8 mouse cellular contexts compared by ENCODE assay signal in genomic region chr15:77306547-77307261, GRCm38 (mm10). TPM values are rescaled to one million over a fixed set of nuclear protein-coding genes. Genes with fewer than 3 reads are reported as not detected.
DNase-seq lines count a peak whose midpoint lies in the region; ATAC-seq and TF ChIP-seq lines count a peak whose summit lies in the region.

TSS of gene Rbfox2 (minus strand) at chr15:77307004.

- H3K36me3 ChIP-seq in lung, embryonic 14.5 days (ENCODE audit: insufficient read depth), result no peaks in the 10 kb centered on the region

- peak; percentile 90 for ATAC-seq in frontal cortex, adult (ENCODE audit: low TSS enrichment)
- peak; percentile 77 to 82 for ATAC-seq in hematopoietic stem cell, adult 5-6 weeks (replicated peaks in 1 of 2; ENCODE audit: insufficient read depth in 1 of 2, low FRiP score in 2 of 2, low TSS enrichment in 1 of 2, low read depth in 1 of 2, poor library complexity in 2 of 2, severe bottlenecking in 2 of 2)
- peak; percentile 95 for ATAC-seq in lung, embryonic 14.5 days (ENCODE audit: insufficient read depth)

- peak; percentile 99 for DNase-seq in MN1 (ENCODE audit: low spot score)
- DNase-seq in cerebellum, adult 18-20 months, result peak; percentile 93 to 96
- peak; percentile 88 to 92 for DNase-seq in layer of hippocampus, adult 8-10 months (ENCODE audit: low spot score in 2 of 2)
- DNase-seq in lung, embryonic 14.5 days, result peak; percentile 98
- peak; percentile 90 for DNase-seq in ovary, postnatal 14 days (ENCODE audit: low spot score)
- peak; percentile 43 for DNase-seq in thymus, postnatal 25 days

- under 1% methylated on average over 90 of the region's 90 CpGs for WGBS in lung, embryonic 14.5 days

- H3K9me3 ChIP-seq in lung, embryonic 14.5 days (ENCODE audit: low read depth, low read length), result no peaks in the 10 kb centered on the region

- peak within 1 kb of the TSS; percentile 87 for H3K4me2 ChIP-seq in lung, embryonic 14.5 days

- no peaks in the 10 kb centered on the region for H3K27me3 ChIP-seq in lung, embryonic 14.5 days (ENCODE audit: insufficient read depth, low read length)

- H3K4me1 ChIP-seq in lung, embryonic 14.5 days (ENCODE audit: insufficient read depth), result peaks cover 24% of the 10 kb centered on the region

- H3K27ac ChIP-seq in lung, embryonic 14.5 days (ENCODE audit: low read depth), result peak within 1 kb of the TSS; percentile 98

- peak within 1 kb of the TSS; percentile 93 for H3K4me3 ChIP-seq in lung, embryonic 14.5 days (ENCODE audit: low read depth, low read length)

- no peak for TF ChIP-seq CTCF in lung, embryonic 14.5 days (IDR thresholded peaks at IDR 0.05; ENCODE audit: low read depth)

- peak within 1 kb of the TSS; percentile 93 for H3K9ac ChIP-seq in lung, embryonic 14.5 days

RNA-seq across cellular contexts. Expression of gene Rbfox2, which starts in this region (rescaled TPM):
- total RNA-seq in hematopoietic stem cell, adult 5-6 weeks (2017), result 8.4 and 11.9 TPM in 2 replicates
- 100 to 1,000 TPM; 200 to 279 (median 237) TPM for total RNA-seq in layer of hippocampus, adult 8-10 months (2022)
- 51.9 and 55.8 TPM in 2 replicates for polyA plus RNA-seq in lung, embryonic 14.5 days (2014; fragmentation: Nextera tagmentation; extraction: Ambion mirVana)

Comparison
In these comparisons a context has a peak if more than half of its experiments do, and no peak if none do; other contexts are left out.
1. Peak in every context shown above with its lines: DNase-seq, ATAC-seq, H3K4me3 ChIP-seq and H3K27ac ChIP-seq.
2. RNA of gene Rbfox2 (total RNA-seq): 200 to 279 TPM in layer of hippocampus, adult 8-10 months; 8.4 to 11.9 TPM in hematopoietic stem cell, adult 5-6 weeks; every median in the first group is over 10 times any median in the second.
3. DNase-seq: peak in every context shown above with its lines; median percentile 99 in MN1; 98 in lung, embryonic 14.5 days; 94 in cerebellum, adult 18-20 months; 90 in layer of hippocampus, adult 8-10 months; 90 in ovary, postnatal 14 days; 43 in thymus, postnatal 25 days.